Comparison of ENCODE assay signal across 8 mouse cellular contexts in genomic region chr11:114657737-114658136, GRCm38 (mm10). TPM values are rescaled to one million over a fixed set of nuclear protein-coding genes. Genes with fewer than 3 reads are reported as not detected.
DNase-seq lines count a peak whose midpoint lies in the region; ATAC-seq and TF ChIP-seq lines count a peak whose summit lies in the region.

No protein-coding gene starts in this region.

- H3K9me3 ChIP-seq in kidney, embryonic 15.5 days (replicated peaks) = no peaks in the 10 kb centered on the region
- H3K9me3 ChIP-seq in hindbrain, embryonic 12.5 days (replicated peaks) = no peaks in the 10 kb centered on the region
- no peaks in the 10 kb centered on the region for H3K9me3 ChIP-seq in liver, postnatal 0 days (ENCODE audit: low read length)
- no peaks in the 10 kb centered on the region for H3K9me3 ChIP-seq in neural tube, embryonic 11.5 days (ENCODE audit: control insufficient read depth, low read length)

- no peak for ATAC-seq in kidney, embryonic 15.5 days (replicated peaks; ENCODE audit: low FRiP score)
- ATAC-seq in hindbrain, embryonic 12.5 days (ENCODE audit: low FRiP score) = peak; percentile 54
- ATAC-seq in liver, postnatal 0 days = no peak
- ATAC-seq in neural tube, embryonic 11.5 days (ENCODE audit: insufficient read depth, low FRiP score, low TSS enrichment) = no peak

- 0 out of 2 replicates have a peak, but pooled peaks cover 2% of the 10 kb centered on the region for H3K4me1 ChIP-seq in kidney, embryonic 15.5 days
- peaks cover 18% of the 10 kb centered on the region for H3K4me1 ChIP-seq in hindbrain, embryonic 12.5 days
- no peaks in the 10 kb centered on the region for H3K4me1 ChIP-seq in liver, postnatal 0 days (ENCODE audit: insufficient read depth)
- no peaks in the 10 kb centered on the region for H3K4me1 ChIP-seq in neural tube, embryonic 11.5 days (ENCODE audit: control insufficient read depth, insufficient read depth, low read length)

- H3K27ac ChIP-seq in kidney, embryonic 15.5 days = no peak overlapping the region
- peak overlapping the region; percentile 70 for H3K27ac ChIP-seq in hindbrain, embryonic 12.5 days
- H3K27ac ChIP-seq in liver, postnatal 0 days (ENCODE audit: low read depth) = no peak overlapping the region
- 0 out of 2 replicates have a peak overlapping the region, but pooled peaks have one; percentile 49 for H3K27ac ChIP-seq in neural tube, embryonic 11.5 days (ENCODE audit: low read depth, low read length)

- peak; percentile 75 for TF ChIP-seq CTCF in liver, postnatal 0 days (IDR thresholded peaks at IDR 0.05; ENCODE audit: low read depth)

- peak; percentile 20 for DNase-seq in kidney, adult 11 months
- peak; percentile 78 for DNase-seq in MN1 (ENCODE audit: low spot score)
- DNase-seq in cerebellum, postnatal 36 days = peak; percentile 69 to 70
- DNase-seq in liver, postnatal 0 days = peak; percentile 74
- DNase-seq in neural tube, embryonic 11.5 days (ENCODE audit: low spot score) = peak; percentile 84
- no peak for DNase-seq in yolk sac, embryonic 10.5 days (ENCODE audit: low spot score)

- 27% methylated on average over 7 of the region's 7 CpGs for WGBS in kidney, embryonic 15.5 days
- WGBS in hindbrain, embryonic 12.5 days = 19% methylated on average over 7 of the region's 7 CpGs
- WGBS in liver, postnatal 0 days (ENCODE audit: insufficient replicate concordance) = 17% methylated on average over 7 of the region's 7 CpGs
- 24% methylated on average over 7 of the region's 7 CpGs for WGBS in neural tube, embryonic 11.5 days

- H3K4me3 ChIP-seq in kidney, embryonic 15.5 days (replicated peaks) = no peak overlapping the region
- H3K4me3 ChIP-seq in hindbrain, embryonic 12.5 days = no peak overlapping the region
- no peak overlapping the region for H3K4me3 ChIP-seq in liver, postnatal 0 days (ENCODE audit: low read depth, low read length)
- H3K4me3 ChIP-seq in neural tube, embryonic 11.5 days (ENCODE audit: low read depth, low read length) = no peak overlapping the region

- H3K27me3 ChIP-seq in kidney, embryonic 15.5 days = peaks cover 21% of the 10 kb centered on the region; the same call in 1 of the 2 replicates
- H3K27me3 ChIP-seq in hindbrain, embryonic 12.5 days = peaks cover 4% of the 10 kb centered on the region; the same call in 1 of the 2 replicates
- H3K27me3 ChIP-seq in liver, postnatal 0 days (ENCODE audit: insufficient read depth, low read length) = 0 out of 2 replicates have a peak, but pooled peaks cover 2% of the 10 kb centered on the region
- no peaks in the 10 kb centered on the region for H3K27me3 ChIP-seq in neural tube, embryonic 11.5 days (ENCODE audit: control insufficient read depth, insufficient read depth, low read length)

- H3K4me2 ChIP-seq in kidney, embryonic 15.5 days = no peak overlapping the region
- peak overlapping the region; percentile 41; the same call in 1 of the 2 replicates for H3K4me2 ChIP-seq in hindbrain, embryonic 12.5 days (replicated peaks)
- H3K4me2 ChIP-seq in liver, postnatal 0 days (ENCODE audit: low read depth, low read length) = no peak overlapping the region
- H3K4me2 ChIP-seq in neural tube, embryonic 11.5 days (ENCODE audit: low read depth) = no peak overlapping the region

- no peaks in the 10 kb centered on the region for H3K36me3 ChIP-seq in kidney, embryonic 15.5 days
- no peaks in the 10 kb centered on the region for H3K36me3 ChIP-seq in hindbrain, embryonic 12.5 days
- no peaks in the 10 kb centered on the region for H3K36me3 ChIP-seq in liver, postnatal 0 days (replicated peaks; ENCODE audit: insufficient read depth, low read length)
- H3K36me3 ChIP-seq in neural tube, embryonic 11.5 days (ENCODE audit: control insufficient read depth, insufficient read depth, low read length) = no peaks in the 10 kb centered on the region

- TF ChIP-seq EP300 in liver, postnatal 0 days (IDR thresholded peaks at IDR 0.05; ENCODE audit: low read depth) = no peak

- H3K9ac ChIP-seq in kidney, embryonic 15.5 days = no peak overlapping the region
- no peak overlapping the region for H3K9ac ChIP-seq in hindbrain, embryonic 12.5 days
- no peak overlapping the region for H3K9ac ChIP-seq in liver, postnatal 0 days (replicated peaks)
- H3K9ac ChIP-seq in neural tube, embryonic 11.5 days (ENCODE audit: low read length) = no peak overlapping the region

RNA-seq across cellular contexts. Expression of gene Rpl38, which starts 10.6 kb away (rescaled TPM):
- 1,080 and 1,196 TPM in 2 replicates for polyA plus RNA-seq in kidney, embryonic 15.5 days (2015; fragmentation: Nextera tagmentation; extraction: Ambion mirVana)
- polyA plus RNA-seq in hindbrain, embryonic 12.5 days (2016; fragmentation: Nextera tagmentation; extraction: Ambion mirVana) = 787 and 856 TPM in 2 replicates
- polyA plus RNA-seq in liver, postnatal 0 days (2015; fragmentation: Nextera tagmentation; extraction: Ambion mirVana) = 793 and 837 TPM in 2 replicates
- 826 and 967 TPM in 2 replicates for polyA plus RNA-seq in neural tube, embryonic 11.5 days (2014; fragmentation: Nextera tagmentation; extraction: Ambion mirVana)

RNA-seq across cellular contexts. Expression of gene Ttyh2, which starts 17.5 kb away (rescaled TPM):
- 15.2 and 15.8 TPM in 2 replicates for polyA plus RNA-seq in kidney, embryonic 15.5 days (2015; fragmentation: Nextera tagmentation; extraction: Ambion mirVana)
- polyA plus RNA-seq in hindbrain, embryonic 12.5 days (2016; fragmentation: Nextera tagmentation; extraction: Ambion mirVana) = 18.0 and 23.8 TPM in 2 replicates
- polyA plus RNA-seq in liver, postnatal 0 days (2015; fragmentation: Nextera tagmentation; extraction: Ambion mirVana) = 22.1 and 23.7 TPM in 2 replicates
- polyA plus RNA-seq in neural tube, embryonic 11.5 days (2014; fragmentation: Nextera tagmentation; extraction: Ambion mirVana) = 20.6 and 24.6 TPM in 2 replicates

Comparison
In these comparisons a context has a peak if more than half of its experiments do, and no peak if none do; other contexts are left out.
1. H3K27ac ChIP-seq: peak in hindbrain, embryonic 12.5 days (single experiment) and neural tube, embryonic 11.5 days (single experiment); none in kidney, embryonic 15.5 days (single experiment) and liver, postnatal 0 days (single experiment).